Mouse (Mus musculus): ENCODE measurements around the gene Svbp. TPM values are rescaled to one million over a fixed set of nuclear protein-coding genes. Genes with fewer than 3 reads are reported as not detected.

Svbp gene
- total RNA-seq, 2 experiments from 2014 or later, result 18.5 to 20.5 TPM

- intact Hi-C loops (cut with DNase I), result no loop called here
- peak; percentile 19 to 42 for DNase-seq (ENCODE audit: low spot score in 2 of 2)
Measured at GRCm38 (mm10) chr4:119239181-119239682, 44.1 kb downstream of the Svbp start.

DNA sequence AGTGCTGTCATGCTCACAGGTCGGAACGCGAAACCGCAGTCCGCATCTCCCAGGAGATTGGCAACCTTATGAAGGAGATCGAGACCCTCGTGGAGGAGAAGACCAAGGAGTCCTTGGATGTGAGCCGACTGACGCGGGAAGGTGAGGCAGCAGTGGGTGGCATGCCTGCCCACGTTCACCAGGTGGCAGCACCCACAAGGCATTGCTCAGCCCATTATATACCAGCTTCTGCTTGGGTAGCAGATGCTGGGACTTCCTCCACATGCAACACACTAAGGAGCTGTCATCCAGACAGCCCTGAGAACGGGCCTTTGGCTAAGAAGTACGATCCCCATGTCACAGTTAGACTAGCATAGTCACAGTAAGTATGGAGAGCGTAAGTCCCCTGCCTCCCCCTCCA, 46.6 kb downstream of the Svbp start:
- DNase-seq (ENCODE audit: low spot score in 2 of 2), result peak; percentile 52 to 55
- intact Hi-C loops (cut with DNase I), result loop anchor here (5.0 to 10.0 kb wide), 2 partner anchors 293 to 426 kb away; partner anchors contain the start of genes Foxj3 and Frg2f1

GRCm38 (mm10) chr4:119242571-119242970, 47.5 kb downstream of the Svbp start:
- DNase-seq (ENCODE audit: low spot score in 2 of 2), result no peak
- intact Hi-C loops (cut with DNase I), result loop anchor here (5.0 to 10.0 kb wide), 2 partner anchors 292 to 425 kb away; partner anchors contain the start of genes Foxj3 and Frg2f1

DNA sequence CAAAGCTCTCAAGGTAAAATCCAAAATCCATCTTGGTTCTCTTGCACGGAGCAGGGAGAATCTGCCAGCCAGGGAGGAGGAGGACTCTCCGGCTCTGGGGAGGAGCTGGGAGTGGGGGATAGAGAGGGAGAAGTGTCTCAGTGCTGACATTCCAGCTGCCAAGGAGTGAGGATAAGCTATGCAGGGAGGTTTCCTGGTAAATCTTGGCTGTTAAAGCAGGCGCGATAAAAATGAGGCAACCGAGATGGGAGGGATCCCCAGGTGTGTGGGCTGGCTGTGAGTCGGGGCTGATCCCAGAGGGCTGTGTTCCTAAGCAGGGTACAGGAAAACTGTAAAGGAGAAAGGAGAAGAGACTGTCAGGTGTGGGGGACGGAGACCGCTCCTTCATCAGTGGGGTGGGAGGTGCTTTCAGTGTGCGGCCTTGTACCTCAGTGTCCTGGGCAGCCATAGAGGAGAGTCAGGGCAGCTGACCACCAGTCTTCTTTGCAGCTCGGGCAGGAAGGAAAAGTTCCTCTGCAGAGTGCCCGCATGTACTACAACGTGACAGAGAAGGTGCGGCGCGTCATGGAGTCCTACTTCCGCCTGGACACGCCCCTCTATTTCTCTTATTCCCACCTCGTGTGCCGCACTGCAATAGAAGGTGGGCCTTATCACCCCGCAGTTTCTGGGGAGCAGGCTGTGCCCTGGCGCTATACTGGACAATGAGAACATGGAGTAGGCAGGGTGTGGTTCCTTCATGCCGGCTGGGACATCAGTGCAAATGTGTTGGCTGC, 49.5 kb downstream of the Svbp start:
- peak; percentile 69 to 78 for DNase-seq (ENCODE audit: low spot score in 2 of 2)
- intact Hi-C loops (cut with DNase I), result loop anchor here (5.0 to 10.0 kb wide), 3 partner anchors 48 to 423 kb away; partner anchors contain the start of genes Foxj3, Frg2f1 and Ybx1

DNA sequence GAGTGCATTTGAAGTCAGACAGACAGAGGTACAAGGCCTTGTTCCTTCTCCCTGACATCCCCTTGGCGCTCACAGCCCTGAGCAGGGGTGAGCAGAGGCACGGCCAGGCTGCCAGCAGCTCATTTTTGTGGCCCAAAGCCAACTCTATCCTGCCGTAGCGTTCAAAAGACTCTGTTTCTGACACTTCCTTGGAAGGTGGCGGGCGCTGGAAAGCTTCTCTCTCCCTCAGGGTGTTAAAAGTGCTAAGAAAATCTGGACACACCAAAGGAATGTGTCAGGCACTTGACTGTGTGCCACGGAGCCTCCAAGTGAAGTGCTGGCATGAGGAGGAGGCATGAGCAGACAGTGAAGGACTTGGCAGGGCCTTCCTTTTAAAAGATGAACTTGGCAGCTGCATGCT, 50.5 kb downstream of the Svbp start:
- DNase-seq (ENCODE audit: low spot score in 2 of 2), result peak; percentile 69 to 78
- intact Hi-C loops (cut with DNase I), result loop anchor here (5.0 to 10.0 kb wide), 2 partner anchors 47 to 289 kb away; partner anchors contain the start of genes Foxj3, Frg2f1 and Ybx1

DNA sequence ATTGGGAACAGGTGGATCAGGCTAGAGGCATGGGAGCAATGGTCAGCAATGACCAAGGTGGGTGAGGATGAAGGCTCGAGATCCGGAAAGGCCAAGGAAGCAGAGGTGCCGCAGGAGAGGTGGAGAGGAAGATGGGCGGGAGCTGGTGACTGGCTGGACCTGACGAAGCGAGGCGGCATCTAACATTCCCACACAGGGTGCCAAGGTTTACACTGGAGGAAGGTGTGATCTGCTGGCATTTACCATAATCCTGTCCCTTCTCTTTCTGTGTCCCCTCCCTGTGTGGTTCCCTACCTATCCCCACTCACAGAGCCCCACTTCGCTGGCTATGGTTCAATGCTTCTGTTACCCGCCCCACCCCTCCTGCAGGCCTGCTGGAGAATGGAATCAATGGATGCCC, 50.9 kb downstream of the Svbp start:
- intact Hi-C loops (cut with DNase I), result loop anchor here (5.0 to 10.0 kb wide), 2 partner anchors 46 to 289 kb away; partner anchors contain the start of genes Foxj3, Frg2f1 and Ybx1
- DNase-seq (ENCODE audit: low spot score in 2 of 2), result no peak

GRCm38 (mm10) chr4:119246688-119247225, 51.7 kb downstream of the Svbp start:
- no peak for DNase-seq (ENCODE audit: low spot score in 2 of 2)
- intact Hi-C loops (cut with DNase I), result loop anchor here (5.0 to 10.0 kb wide), 2 partner anchors 46 to 288 kb away; partner anchors contain the start of genes Foxj3, Frg2f1 and Ybx1

GRCm38 (mm10) chr4:119247462-119248235, 52.5 kb downstream of the Svbp start:
- intact Hi-C loops (cut with DNase I), result loop anchor here (5.0 to 10.0 kb wide), 2 partner anchors 45 to 287 kb away; partner anchors contain the start of genes Foxj3, Frg2f1 and Ybx1
- DNase-seq (ENCODE audit: low spot score in 2 of 2), result peak; percentile 58 to 68

DNA sequence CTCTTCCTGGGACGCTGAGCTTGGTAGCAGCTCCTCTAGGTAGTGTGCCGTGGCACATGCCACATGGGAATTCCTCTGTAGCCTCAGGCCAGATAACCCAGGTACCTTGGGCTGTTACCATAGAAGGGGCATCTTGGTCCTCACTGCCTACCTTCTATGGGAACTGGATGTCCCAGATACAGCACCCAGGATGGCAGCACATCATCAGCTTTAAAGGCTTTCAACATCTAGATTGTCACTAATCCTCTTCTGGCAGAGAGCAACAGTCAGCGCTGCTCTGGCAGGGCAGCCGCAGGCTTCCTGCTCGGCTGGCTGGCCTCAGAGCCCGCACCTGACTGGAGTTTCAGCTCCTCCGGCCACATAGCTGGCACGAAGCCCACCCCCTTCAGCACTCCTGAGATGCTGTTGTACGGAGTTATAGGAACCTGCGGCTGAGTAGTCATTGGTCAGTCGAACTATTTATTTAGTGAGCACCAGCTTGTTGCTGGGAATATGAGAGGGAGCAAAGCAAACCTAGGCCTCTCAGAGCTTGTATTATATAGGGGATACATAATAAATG, 53.4 kb downstream of the Svbp start:
- no peak for DNase-seq (ENCODE audit: low spot score in 2 of 2)
- intact Hi-C loops (cut with DNase I), result loop anchor here (5.0 to 10.0 kb wide), 2 partner anchors 44 to 286 kb away; partner anchors contain the start of genes Foxj3, Frg2f1 and Ybx1

Other genes starting within 250 kb of the Svbp start
- gene Lao1, start 233.7 kb upstream of the Svbp start, total RNA-seq (2021), result under 1 TPM; 0.35 to 0.82 TPM
- gene Slc2a1, start 86.6 kb upstream of the Svbp start, total RNA-seq (2021), result 100 to 1,000 TPM; 107 to 126 TPM
- gene Zfp691, start 21.1 kb upstream of the Svbp start, total RNA-seq (2021), result 1 to 10 TPM; 6.9 to 8.6 TPM
- gene Ermap, start 5.3 kb upstream of the Svbp start, total RNA-seq (2021), result under 1 TPM; 0.44 to 0.75 TPM
- under 1 TPM; 0.57 to 0.91 TPM for gene Tmem269, start 22.9 kb downstream of the Svbp start, total RNA-seq (2021)
- gene AU022252, start 37.4 kb downstream of the Svbp start, total RNA-seq (2021), result 10 to 100 TPM; 28.0 to 34.5 TPM
- gene P3h1, start 37.6 kb downstream of the Svbp start, total RNA-seq (2021), result 1 to 10 TPM; 4.9 to 7.7 TPM
- gene Cldn19, start 60.1 kb downstream of the Svbp start, total RNA-seq (2021), result under 1 TPM; 0.27 to 0.32 TPM
- gene Ybx1, start 99.3 kb downstream of the Svbp start, total RNA-seq (2021), result 100 to 1,000 TPM; 211 to 212 TPM
- 10 to 100 TPM; 15.2 to 16.2 TPM for gene Ppih, start 125.2 kb downstream of the Svbp start, total RNA-seq (2021)
- 10 to 100 TPM; 19.5 to 23.3 TPM for gene Ccdc30, start 220.2 kb downstream of the Svbp start, total RNA-seq (2021)
- gene Ppcs, start 227.1 kb downstream of the Svbp start, total RNA-seq (2021), result 1 to 10 TPM; 4.7 to 7.2 TPM
- under 1 TPM in 1 of 2 experiments, not detected in 1; 0.88 TPM for gene Zmynd12, start 227.5 kb downstream of the Svbp start, total RNA-seq (2021)